Mouse (Mus musculus): ENCODE measurements around the gene Ppp1r13l.

DNA sequence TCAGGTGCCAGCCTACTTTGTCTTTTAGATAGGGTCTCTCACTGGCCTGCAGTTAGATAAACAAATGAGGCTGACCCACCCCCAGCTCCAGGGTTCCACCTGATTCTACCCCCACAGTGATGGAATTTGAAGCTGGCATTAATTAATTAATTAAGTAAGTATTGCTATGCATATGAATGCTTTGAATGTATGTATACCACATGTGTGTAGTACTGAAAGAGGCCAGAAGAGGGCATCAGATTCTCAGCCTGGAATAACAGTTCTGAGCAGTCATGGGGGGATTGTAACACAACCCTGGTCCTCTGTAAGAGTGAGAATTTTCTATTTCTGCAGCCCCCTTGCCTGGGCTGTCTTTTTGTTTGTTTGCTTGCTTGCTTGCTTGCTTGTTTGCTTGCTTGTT, 31.1 kb upstream of the Ppp1r13l start:
- TF ChIP-seq CTCF (IDR thresholded peaks at IDR 0.05; ENCODE audit: control insufficient read depth, insufficient read depth, low read length) = no peak
- no peak for TF ChIP-seq POLR2A (IDR thresholded peaks at IDR 0.05; ENCODE audit: borderline replicate concordance, control insufficient read depth, low read depth, low read length)
